Mouse (Mus musculus) small intestine, adult 2 months (tissue): ENCODE measurements around the gene Gm12216.

ENCODE experiments used
- CTCF ChIP-seq: fragments of 200-500 bp; IDR thresholded peaks from 2 replicates; pipeline ENCODE4 v1.5.1; 2012; ENCODE audit warnings: low read depth, mild to moderate bottlenecking, control low read depth, inconsistent platforms, low read length, moderate library complexity, mixed read lengths; ENCODE audit not compliant: insufficient replicate concordance, insufficient read length; ENCODE audit errors: extremely low read depth
- POLR2A ChIP-seq: fragments of 200-500 bp; IDR thresholded peaks from 2 replicates; pipeline ENCODE4 v1.6.1; 2012; ENCODE audit warnings: low read depth, mild to moderate bottlenecking, control low read depth, inconsistent platforms, low read length, moderate library complexity

- TF ChIP-seq CTCF (no peak), POLR2A (no peak)
These were observed 48.9 kb downstream of the Gm12216 start for GRCm38 (mm10) chr11:53810156-53810555.
